Mouse (Mus musculus) gastrocnemius, adult 2 months (tissue): ENCODE data around the gene Tcf3. TPM values are rescaled to one million over a fixed set of nuclear protein-coding genes. Genes with fewer than 3 reads are reported as not detected.

Source experiments
- DNase-seq: peaks from one replicate; pipeline ENCODE4 v3.0.0; 2022
- H3K27ac ChIP-seq: fragments of 200-600 bp; 2 replicates; pipeline ENCODE4 v1.8.1; 2022; ENCODE audit warnings: mild to moderate bottlenecking
- H3K4me3 ChIP-seq: fragments of 200-600 bp; 2 replicates; pipeline ENCODE4 v1.8.1; 2022; ENCODE audit warnings: mild to moderate bottlenecking, moderate library complexity
- CTCF ChIP-seq: fragments of 200-600 bp; IDR thresholded peaks from 2 replicates; pipeline ENCODE4 v1.8.1; 2022; ENCODE audit warnings: antibody characterized with exemption, mild to moderate bottlenecking, moderate library complexity
- intact Hi-C: fragments of 180-260 bp; cut with DNase I; formaldehyde crosslinking; loops from one replicate; pipeline ENCODE4 v1.15.1; 2025
- total RNA-seq, 2 experiments: library from RNA; stranded (reverse); gene quantifications; 2 replicates each; pipeline ENCODE4 v1.2.3; 2021

The Tcf3 gene
- total RNA-seq, 2 experiments from 2014 or later, result 11.1 to 12.0 TPM

GRCm38 (mm10) chr10:80386735-80387471 lies 46.5 kb downstream of the Tcf3 start:
- intact Hi-C loops, result no loop called here
- TF ChIP-seq CTCF, result no peak

GRCm38 (mm10) chr10:80385811-80386734 lies 47.4 kb downstream of the Tcf3 start:
- no peak for DNase-seq
- no peak for TF ChIP-seq CTCF
- intact Hi-C loops, result no loop called here

More at GRCm38 (mm10) chr10:80386735-80387471, 46.5 kb downstream of the Tcf3 start:
- peak; percentile 63 for DNase-seq
- Histone ChIP-seq H3K27ac (peak overlapping the region; percentile 55), H3K4me3 (peak overlapping the region; percentile 92)

GRCm38 (mm10) chr10:80385310-80385709 lies 48.1 kb downstream of the Tcf3 start:
- no peak for TF ChIP-seq CTCF
- Histone ChIP-seq H3K27ac (no peak overlapping the region), H3K4me3 (peak overlapping the region; percentile 92)
- DNase-seq, result no peak
- intact Hi-C loops, result no loop called here

More at GRCm38 (mm10) chr10:80385811-80386734, 47.4 kb downstream of the Tcf3 start:
- peak overlapping the region; percentile 92 for H3K4me3 ChIP-seq
- H3K27ac ChIP-seq, result peak overlapping the region; percentile 55

GRCm38 (mm10) chr10:80384709-80385108 lies 48.7 kb downstream of the Tcf3 start:
- intact Hi-C loops, result no loop called here
- Histone ChIP-seq H3K27ac (no peak overlapping the region), H3K4me3 (no peak overlapping the region)
- no peak for DNase-seq
- no peak for TF ChIP-seq CTCF

GRCm38 (mm10) chr10:80384115-80384639 lies 49.3 kb downstream of the Tcf3 start:
- no peak overlapping the region for H3K4me3 ChIP-seq
- TF ChIP-seq CTCF, result no peak
- DNase-seq, result no peak
- intact Hi-C loops, result no loop called here
- H3K27ac ChIP-seq, result no peak overlapping the region

- TF ChIP-seq CTCF, result peak; percentile 37; the same call in 1 of the 2 replicates
- DNase-seq, result no peak
- intact Hi-C loops, result no loop called here
Observed at GRCm38 (mm10) chr10:80383431-80383830, 50.0 kb downstream of the Tcf3 start.

GRCm38 (mm10) chr10:80382641-80383365 lies 50.6 kb downstream of the Tcf3 start:
- no peak overlapping the region for H3K4me3 ChIP-seq
- DNase-seq, result no peak
- no peak for TF ChIP-seq CTCF
- intact Hi-C loops, result no loop called here
- H3K27ac ChIP-seq, result no peak overlapping the region

More at GRCm38 (mm10) chr10:80383431-80383830, 50.0 kb downstream of the Tcf3 start:
- H3K27ac ChIP-seq, result no peak overlapping the region
- no peak overlapping the region for H3K4me3 ChIP-seq

GRCm38 (mm10) chr10:80377716-80378115 lies 55.7 kb downstream of the Tcf3 start:
- H3K27ac ChIP-seq, result no peak overlapping the region
- peak; percentile 71 for TF ChIP-seq CTCF
- intact Hi-C loops, result loop anchor here (5.0 to 10.0 kb wide), 2 partner anchors 35 to 127 kb away; no protein-coding TSS in a partner anchor
- no peak overlapping the region for H3K4me3 ChIP-seq
- DNase-seq, result no peak

GRCm38 (mm10) chr10:80376160-80376559 lies 57.3 kb downstream of the Tcf3 start:
- DNase-seq, result peak; percentile 94
- peak; percentile 95 for TF ChIP-seq CTCF
- Histone ChIP-seq H3K27ac (no peak overlapping the region), H3K4me3 (no peak overlapping the region)
- intact Hi-C loops, result loop anchor here (5.0 to 10.0 kb wide), 2 partner anchors 34 to 129 kb away; no protein-coding TSS in a partner anchor

GRCm38 (mm10) chr10:80374063-80374462 lies 59.4 kb downstream of the Tcf3 start:
- intact Hi-C loops, result loop anchor here (1.0 to 10.0 kb wide), 3 partner anchors 24 to 131 kb away; partner anchors contain the start of gene Apc2
- TF ChIP-seq CTCF, result peak; percentile 82
- Histone ChIP-seq H3K4me3 (no peak overlapping the region), H3K27ac (no peak overlapping the region)
- peak; percentile 78 for DNase-seq

GRCm38 (mm10) chr10:80372706-80373105 lies 60.7 kb downstream of the Tcf3 start:
- Histone ChIP-seq H3K4me3 (no peak overlapping the region), H3K27ac (no peak overlapping the region)
- no peak for TF ChIP-seq CTCF
- DNase-seq, result no peak
- intact Hi-C loops, result loop anchor here (10.0 kb wide), 1 partner anchor 132 kb away; no protein-coding TSS in a partner anchor

GRCm38 (mm10) chr10:80371983-80372382 lies 61.5 kb downstream of the Tcf3 start:
- DNase-seq, result no peak
- intact Hi-C loops, result loop anchor here (10.0 kb wide), 1 partner anchor 133 kb away; no protein-coding TSS in a partner anchor
- TF ChIP-seq CTCF, result no peak
- Histone ChIP-seq H3K27ac (no peak overlapping the region), H3K4me3 (no peak overlapping the region)
